Mouse (Mus musculus) lung, postnatal 14 days (tissue): ENCODE measurements at regions not wholly inside any gene's neighbourhood (a gene's known extent, or its start where the extent isn't known, plus 50 kb on each side); places are given as distances from the start of the nearest gene placed in this dataset.

ENCODE experiments used
- DNase-seq: peaks from one replicate; pipeline ENCODE4 v3.0.0; 2021

- peak; percentile 23 for DNase-seq
These were observed 114.2 kb upstream of the Veph1 start for GRCm38 (mm10) chr3:66410706-66411277.

- DNase-seq: no peak
These were observed 112.2 kb upstream of the Veph1 start for GRCm38 (mm10) chr3:66408791-66409190.

GRCm38 (mm10) chr3:66405645-66406044 is 109.0 kb upstream of the Veph1 start:
- DNase-seq: no peak

- no peak for DNase-seq
These were observed 107.1 kb upstream of the Veph1 start for GRCm38 (mm10) chr3:66403707-66404106.

- DNase-seq: no peak
These were observed 104.3 kb upstream of the Veph1 start for GRCm38 (mm10) chr3:66400791-66401568.

GRCm38 (mm10) chr3:66398214-66399150 is 101.8 kb upstream of the Veph1 start:
- no peak for DNase-seq

GRCm38 (mm10) chr3:66375088-66375910 is 78.7 kb upstream of the Veph1 start:
- no peak for DNase-seq

GRCm38 (mm10) chr3:66374603-66375002 is 78.0 kb upstream of the Veph1 start:
- no peak for DNase-seq

- DNase-seq: no peak
These were observed 77.4 kb upstream of the Veph1 start for GRCm38 (mm10) chr3:66373807-66374575.
